Mouse (Mus musculus) kidney, postnatal 4 days (tissue): ENCODE measurements around the gene Sult6b2.
A peak's percentile ranks its signal among the peaks of the same experiment; 100 is the strongest.

Experiments
- DNase-seq, 2 experiments: peaks; one replicate each; pipeline ENCODE4 v3.0.0; 2021; ENCODE audit warnings: mixed read lengths in 2 of 2

Sult6b2 gene

GRCm38 (mm10) chr6:142804402-142804801 lies at the start of gene Sult6b2:
Sult6b2 (minus strand) TSS chr6:142804502.
- DNase-seq: no peak

GRCm38 (mm10) chr6:142852419-142853377 lies 48.4 kb upstream of the Sult6b2 start:
- DNase-seq: no peak

- no peak for DNase-seq
Measured at GRCm38 (mm10) chr6:142850436-142850835, 46.1 kb upstream of the Sult6b2 start.

- no peak for DNase-seq
Measured at GRCm38 (mm10) chr6:142849326-142849725, 45.0 kb upstream of the Sult6b2 start.

- no peak for DNase-seq
Measured at GRCm38 (mm10) chr6:142847914-142848674, 43.8 kb upstream of the Sult6b2 start.

GRCm38 (mm10) chr6:142846855-142847254 lies 42.6 kb upstream of the Sult6b2 start:
- DNase-seq: no peak

- no peak for DNase-seq
Measured at GRCm38 (mm10) chr6:142845066-142845465, 40.8 kb upstream of the Sult6b2 start.

- no peak for DNase-seq
Measured at GRCm38 (mm10) chr6:142844061-142844460, 39.8 kb upstream of the Sult6b2 start.

GRCm38 (mm10) chr6:142838501-142838900 lies 34.2 kb upstream of the Sult6b2 start:
- DNase-seq: no peak

- DNase-seq: no peak
Measured at GRCm38 (mm10) chr6:142837326-142837725, 33.0 kb upstream of the Sult6b2 start.

GRCm38 (mm10) chr6:142835726-142836125 lies 31.4 kb upstream of the Sult6b2 start:
- no peak for DNase-seq

GRCm38 (mm10) chr6:142834911-142835310 lies 30.6 kb upstream of the Sult6b2 start:
- DNase-seq: no peak

- DNase-seq: no peak
Measured at GRCm38 (mm10) chr6:142831706-142832105, 27.4 kb upstream of the Sult6b2 start.

- DNase-seq: peak in 1 of 2 experiments; percentile 26
Measured at GRCm38 (mm10) chr6:142831243-142831642, 26.9 kb upstream of the Sult6b2 start.

GRCm38 (mm10) chr6:142830221-142830620 lies 25.9 kb upstream of the Sult6b2 start:
- DNase-seq: no peak

GRCm38 (mm10) chr6:142825449-142825848 lies 21.1 kb upstream of the Sult6b2 start:
- no peak for DNase-seq

- no peak for DNase-seq
Measured at GRCm38 (mm10) chr6:142823008-142823787, 18.9 kb upstream of the Sult6b2 start.

- no peak for DNase-seq
Measured at GRCm38 (mm10) chr6:142818306-142818705, 14.0 kb upstream of the Sult6b2 start.

GRCm38 (mm10) chr6:142815513-142815912 lies 11.2 kb upstream of the Sult6b2 start:
- no peak for DNase-seq

GRCm38 (mm10) chr6:142814495-142814921 lies 10.2 kb upstream of the Sult6b2 start:
- DNase-seq: peak; percentile 92 to 93

GRCm38 (mm10) chr6:142814011-142814410 lies 9.7 kb upstream of the Sult6b2 start:
- peak in 1 of 2 experiments; percentile 11 for DNase-seq

- no peak for DNase-seq
Measured at GRCm38 (mm10) chr6:142812969-142813368, 8.7 kb upstream of the Sult6b2 start.

- no peak for DNase-seq
Measured at GRCm38 (mm10) chr6:142810239-142810638, 5.9 kb upstream of the Sult6b2 start.
